Mouse (Mus musculus) CH12.LX (cell line): ENCODE data around the gene Spaca6. TPM values are rescaled to one million over a fixed set of nuclear protein-coding genes. Genes with fewer than 3 reads are reported as not detected.

Experiments
- DNase-seq: peaks from one replicate; pipeline ENCODE4 v3.0.0-alpha.2; 2013; ENCODE audit errors: extremely low read depth
- H3K27ac ChIP-seq: 2 replicates; pipeline ENCODE4 v1.5.1; 2012; ENCODE audit warnings: low read depth, mild to moderate bottlenecking, control low read depth, moderate library complexity; ENCODE audit not compliant: insufficient read depth
- H3K27me3 ChIP-seq: replicated peaks from 2 replicates; pipeline ENCODE3; 2012; ENCODE audit warnings: inconsistent platforms
- H3K36me3 ChIP-seq, 2 experiments: replicated peaks in 1 of 2; 2 replicates each; pipeline versions ENCODE3 to v1.6.1; 2012; ENCODE audit warnings: inconsistent platforms in 1 of 2, low read length in 1 of 2, mild to moderate bottlenecking in 1 of 2, mixed read lengths in 1 of 2, moderate library complexity in 1 of 2; ENCODE audit not compliant: control insufficient read depth in 1 of 2, insufficient read depth in 1 of 2
- H3K4me1 ChIP-seq, 2 experiments: 2 replicates each; pipeline ENCODE4 v1.6.1; 2012; ENCODE audit warnings: inconsistent platforms in 1 of 2, moderate library complexity in 1 of 2; ENCODE audit not compliant: insufficient read depth in 2 of 2, control insufficient read depth in 1 of 2
- H3K4me2 ChIP-seq: 2 replicates; pipeline ENCODE4 v1.6.1; 2012; ENCODE audit warnings: low read depth, mild to moderate bottlenecking, control low read depth; ENCODE audit not compliant: poor library complexity, insufficient read depth, severe bottlenecking
- H3K4me3 ChIP-seq, 3 experiments: fragments of 150-350 bp in 1 of 3; sonication (generic) in 1 of 3; replicated peaks in 1 of 3; 2 replicates each; pipeline versions ENCODE3 to v1.5.1; 2011 to 2012; ENCODE audit warnings: low read depth in 2 of 3, low read length in 2 of 3, mild to moderate bottlenecking in 2 of 3, moderate library complexity in 2 of 3, control low read depth in 1 of 3, improper control_type of control experiment in 1 of 3, inconsistent platforms in 1 of 3, mixed read lengths in 1 of 3; ENCODE audit not compliant: poor library complexity in 1 of 3
- H3K79me2 ChIP-seq: replicated peaks from 2 replicates; pipeline ENCODE4 v1.6.1; 2012; ENCODE audit warnings: mild to moderate bottlenecking, moderate library complexity; ENCODE audit not compliant: control insufficient read depth, poor library complexity, insufficient read depth, severe bottlenecking; ENCODE audit errors: extremely low read depth
- H3K9ac ChIP-seq: 2 replicates; pipeline ENCODE4 v1.6.1; 2012; ENCODE audit warnings: low read depth, mild to moderate bottlenecking, control low read depth, moderate library complexity; ENCODE audit not compliant: insufficient read depth
- H3K9me3 ChIP-seq: replicated peaks from 2 replicates; pipeline ENCODE3; 2012; ENCODE audit warnings: low read length, inconsistent platforms, mixed read lengths
- BHLHE40 ChIP-seq: IDR thresholded peaks from 2 replicates; pipeline ENCODE4 v1.6.1; 2011; ENCODE audit warnings: mild to moderate bottlenecking, low read depth, low read length, improper control_type of control experiment
- CHD2 ChIP-seq: IDR thresholded peaks from 2 replicates; pipeline ENCODE4 v1.6.1; 2011; ENCODE audit warnings: low read length, improper control_type of control experiment
- CTCF ChIP-seq, 2 experiments: IDR thresholded peaks in 1 of 2; conservative IDR thresholded peaks in 1 of 2; 2 replicates each; pipeline ENCODE4 v1.5.1; 2011 to 2012; ENCODE audit warnings: low read depth in 2 of 2, low read length in 2 of 2, improper control_type of control experiment in 1 of 2, inconsistent platforms in 1 of 2, mild to moderate bottlenecking in 1 of 2, moderate library complexity in 1 of 2
- ELF1 ChIP-seq: IDR thresholded peaks from 2 replicates; pipeline ENCODE4 v1.6.1; 2014; ENCODE audit warnings: low read depth, mild to moderate bottlenecking, inconsistent platforms, low read length, improper control_type of control experiment
- ETS1 ChIP-seq: conservative IDR thresholded peaks from 2 replicates; pipeline ENCODE4 v1.6.1; 2012; ENCODE audit warnings: low read depth, mild to moderate bottlenecking, inconsistent platforms, low read length, improper control_type of control experiment, moderate library complexity
- GABPA ChIP-seq: IDR thresholded peaks from 2 replicates; pipeline ENCODE4 v1.6.1; 2012; ENCODE audit warnings: low read depth, low read length, improper control_type of control experiment, inconsistent platforms; ENCODE audit not compliant: insufficient replicate concordance
- IRF4 ChIP-seq: IDR thresholded peaks from 2 replicates; pipeline ENCODE4 v1.6.1; 2014; ENCODE audit warnings: low read depth, mild to moderate bottlenecking, inconsistent platforms, low read length, improper control_type of control experiment
- JUND ChIP-seq: conservative IDR thresholded peaks from 2 replicates; pipeline ENCODE4 v1.6.1; 2011; ENCODE audit warnings: low read depth, low read length, improper control_type of control experiment
- MAZ ChIP-seq: IDR thresholded peaks from 2 replicates; pipeline ENCODE4 v1.6.1; 2012; ENCODE audit warnings: low read depth, mild to moderate bottlenecking, inconsistent platforms, low read length, improper control_type of control experiment, moderate library complexity
- MEF2A ChIP-seq: IDR thresholded peaks from 2 replicates; pipeline ENCODE4 v1.6.1; 2014; ENCODE audit warnings: low read depth, mild to moderate bottlenecking, inconsistent platforms, low read length, improper control_type of control experiment, borderline replicate concordance
- MXI1 ChIP-seq: IDR thresholded peaks from 2 replicates; pipeline ENCODE4 v1.6.1; 2011; ENCODE audit warnings: mild to moderate bottlenecking, low read depth, low read length, improper control_type of control experiment
- MYC ChIP-seq: IDR thresholded peaks from 2 replicates; pipeline ENCODE4 v1.6.1; 2011; ENCODE audit warnings: low read depth, mild to moderate bottlenecking, improper control_type of control experiment, low read length
- NELFE ChIP-seq: IDR thresholded peaks from 2 replicates; pipeline ENCODE4 v1.6.1; 2011; ENCODE audit warnings: low read depth, low read length, improper control_type of control experiment
- POLR2A ChIP-seq: IDR thresholded peaks from 2 replicates; pipeline ENCODE4 v1.6.1; 2011; ENCODE audit warnings: low read depth, mild to moderate bottlenecking, improper control_type of control experiment, low read length
- RAD21 ChIP-seq: IDR thresholded peaks from 2 replicates; pipeline ENCODE4 v1.6.1; 2011; ENCODE audit warnings: low read depth, mild to moderate bottlenecking, low read length, improper control_type of control experiment, moderate library complexity
- RCOR1 ChIP-seq: conservative IDR thresholded peaks from 2 replicates; pipeline ENCODE4 v1.6.1; 2012; ENCODE audit warnings: low read depth, mild to moderate bottlenecking, inconsistent platforms, low read length, improper control_type of control experiment
- SIN3A ChIP-seq: IDR thresholded peaks from 2 replicates; pipeline ENCODE4 v1.6.1; 2012; ENCODE audit warnings: low read length, improper control_type of control experiment, inconsistent platforms
- SMC3 ChIP-seq: IDR thresholded peaks from 2 replicates; pipeline ENCODE4 v1.6.1; 2011; ENCODE audit warnings: low read depth, low read length, improper control_type of control experiment
- TBP ChIP-seq: conservative IDR thresholded peaks from 2 replicates; pipeline ENCODE4 v1.6.1; 2011; ENCODE audit warnings: low read depth, low read length, improper control_type of control experiment
- TCF12 ChIP-seq: IDR thresholded peaks from 2 replicates; pipeline ENCODE4 v1.6.1; 2014; ENCODE audit warnings: low read depth, mild to moderate bottlenecking, inconsistent platforms, low read length, improper control_type of control experiment
- USF1 ChIP-seq: IDR thresholded peaks from 2 replicates; pipeline ENCODE4 v1.6.1; 2014; ENCODE audit warnings: low read depth, mild to moderate bottlenecking, inconsistent platforms, low read length, improper control_type of control experiment
- ZC3H11A ChIP-seq: IDR thresholded peaks from 2 replicates; pipeline ENCODE4 v1.6.1; 2012; ENCODE audit warnings: low read depth, mild to moderate bottlenecking, inconsistent platforms, low read length, improper control_type of control experiment
- ZKSCAN1 ChIP-seq: IDR thresholded peaks from 2 replicates; pipeline ENCODE4 v1.6.1; 2012; ENCODE audit warnings: low read depth, inconsistent platforms, low read length, improper control_type of control experiment, borderline replicate concordance
- ZMIZ1 ChIP-seq: IDR thresholded peaks from 2 replicates; pipeline ENCODE4 v1.6.1; 2012; ENCODE audit warnings: low read depth, mild to moderate bottlenecking, inconsistent platforms, low read length, improper control_type of control experiment
- ZNF384 ChIP-seq: IDR thresholded peaks from 2 replicates; pipeline ENCODE4 v1.6.1; 2012; ENCODE audit warnings: low read depth, low read length, improper control_type of control experiment, inconsistent platforms
- dilution Hi-C: fragments of 300-500 bp; cut with MboI; formaldehyde crosslinking; loops from 2 replicates; pipeline ENCODE4 v1.14.3; 2020; ENCODE audit warnings: low sequenced_read_pairs; ENCODE audit not compliant: extremely low pct_unique_long_range_greater_than_20kb, extremely low pct_ligation_motif_present
- in situ Hi-C: fragments of 300-500 bp; cut with MboI; formaldehyde crosslinking; loops from 3 replicates; pipeline ENCODE4 v1.14.3; 2019; ENCODE audit warnings: low sequenced_read_pairs, low pct_ligation_motif_present, low pct_unique_long_range_greater_than_20kb, mixed read lengths
- polyA plus RNA-seq: library from polyadenylated mRNA; unstranded; fragments of >175 nt; gene quantifications from 2 replicates; pipeline ENCODE4 v1.2.1, GENCODE M21; 2012; ENCODE audit warnings: low read depth; ENCODE audit not compliant: insufficient read length
- total RNA-seq, 2 experiments: library from RNA; depleted of rRNA; stranded (reverse); fragments of 300-350 nt in 1 of 2; fragments of >200 nt in 1 of 2; gene quantifications; 2 replicates each; pipeline ENCODE4 v1.2.3; 2012 to 2014

Gene Spaca6
- total and polyA plus RNA-seq, 3 experiments = 0.67 TPM; not detected in 2

DNA sequence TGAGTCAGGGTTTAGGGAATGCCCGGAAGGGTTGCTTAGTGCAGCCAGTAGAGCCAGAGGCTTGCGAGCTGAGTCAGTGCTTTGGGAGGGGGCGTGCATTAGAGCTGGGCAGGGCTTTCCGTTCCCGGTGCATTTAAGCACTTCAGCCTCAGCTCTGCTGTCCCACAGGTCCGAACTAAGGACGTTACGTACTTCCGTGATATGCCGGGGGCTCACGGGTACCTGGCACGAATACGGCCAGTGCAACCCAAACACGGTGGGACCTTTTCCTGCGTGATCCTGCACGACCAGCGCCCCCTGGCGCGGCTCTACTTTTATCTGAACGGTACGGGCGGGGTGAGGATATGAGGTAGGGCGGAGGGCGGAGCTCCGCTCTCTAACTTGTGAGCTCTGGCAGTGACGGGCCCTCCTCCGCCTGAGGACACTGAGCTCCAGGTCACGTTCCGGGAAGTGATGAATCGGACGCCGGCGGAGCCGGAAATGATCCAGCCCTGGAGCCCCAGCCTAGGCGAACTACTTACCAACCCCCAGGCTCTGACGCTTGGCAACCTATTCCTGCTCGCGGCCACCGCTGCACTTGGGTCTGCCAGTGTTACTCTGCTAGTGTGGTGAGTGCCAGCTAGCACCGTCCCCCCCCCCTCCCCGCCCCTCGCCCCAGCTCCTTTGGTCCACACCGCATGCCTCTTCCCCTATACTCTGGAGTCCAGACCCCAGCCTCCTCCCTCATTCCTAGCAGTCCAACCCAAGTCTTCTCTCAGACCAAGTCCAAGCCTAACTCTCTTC is 11.2 kb downstream of the Spaca6 start:
- Histone ChIP-seq H3K36me3 (peaks cover 0 to 18% of the 10 kb centered on the region in 2 experiments), H3K4me2 (peak overlapping the region; percentile 79), H3K79me2 (no peaks in the 10 kb centered on the region), H3K9me3 (no peaks in the 10 kb centered on the region), H3K4me3 (peak overlapping the region; percentile 74 to 88 (median 77)), H3K9ac (peak overlapping the region; percentile 81), H3K27ac (no peak overlapping the region), H3K4me1 (peaks cover 3 to 12% of the 10 kb centered on the region in 2 experiments; a peak in 3 of 4 replicates), H3K27me3 (peaks cover 1% of the 10 kb centered on the region)
- dilution Hi-C loops = no loop called here
- TF ChIP-seq MAZ (peak; percentile 91), ZMIZ1 (no peak), USF1 (peak; percentile 52), MXI1 (peak; percentile 39; the same call in 1 of the 2 replicates), ZNF384 (no peak), SMC3 (peak; percentile 56), IRF4 (peak; percentile 30; the same call in 1 of the 2 replicates), ELF1 (peak; percentile 79), BHLHE40 (peak; percentile 97), CTCF (conservative IDR thresholded peaks at IDR 0.05 in 1 of 2, IDR thresholded peaks at IDR 0.05 in 1 of 2; ENCODE audit: low read depth in 2 of 2, low read length in 2 of 2) (peak in 1 of 2 experiments; percentile 82; a peak in 2 of 4 replicates), JUND (no peak), NELFE (peak; percentile 75), SIN3A (peak; percentile 43; the same call in 1 of the 2 replicates), ZKSCAN1 (no peak), MYC (no peak), ZC3H11A (no peak), POLR2A (peak; percentile 75), GABPA (no peak), TBP (peak; percentile 77; the same call in 1 of the 2 replicates), MEF2A (no peak), ETS1 (peak; percentile 27; the same call in 1 of the 2 replicates), CHD2 (no peak), RAD21 (peak; percentile 41), RCOR1 (no peak), TCF12 (peak; percentile 57)
- in situ Hi-C loops = no loop called here
- DNase-seq = peak; percentile 92
